Mouse (Mus musculus): ENCODE results near the gene Faap24. TPM values are rescaled to one million over a fixed set of nuclear protein-coding genes. Genes with fewer than 3 reads are reported as not detected.
A peak's percentile ranks its signal among the peaks of the same experiment; 100 is the strongest.

Gene Faap24
- polyA plus RNA-seq, 1 experiment from 2014 or later, result 22.0 TPM

DNA sequence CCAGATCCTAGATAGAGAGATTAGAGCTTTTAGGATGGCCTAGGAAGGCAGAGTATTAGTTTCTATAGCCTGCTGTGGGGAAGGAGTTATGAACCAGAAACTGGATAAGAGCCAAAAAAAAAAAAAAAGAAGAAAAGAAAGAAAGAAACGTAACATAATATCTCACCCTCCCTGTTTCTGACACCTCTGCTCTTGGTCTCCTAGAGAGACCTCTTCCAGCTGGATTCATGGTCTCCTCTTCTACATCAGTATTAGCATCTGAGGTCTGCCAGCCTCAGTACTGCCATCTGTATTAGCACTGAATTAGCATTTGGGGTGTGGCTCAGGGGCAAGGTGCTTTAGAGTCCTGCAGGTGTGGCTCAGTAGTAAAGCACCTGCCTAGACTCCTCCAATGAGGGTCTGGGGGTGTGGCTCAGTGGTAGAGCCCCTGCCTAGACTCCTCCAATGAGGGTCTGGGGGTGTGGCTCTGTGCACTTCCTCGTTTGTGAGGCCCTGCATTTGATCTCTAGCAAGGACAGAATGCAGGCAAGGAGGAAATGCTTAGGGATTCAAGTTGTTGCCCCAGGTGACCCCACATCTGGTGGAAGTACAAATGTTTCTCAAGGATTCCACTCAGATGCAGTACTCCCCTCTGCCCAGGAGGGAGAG, 13.8 kb downstream of the Faap24 start:
- no peak overlapping the region for H3K4me2 ChIP-seq (replicated peaks)
- H3K36me3 ChIP-seq, result peaks cover 9% of the 10 kb centered on the region; the same call in 1 of the 2 replicates
- H3K9ac ChIP-seq, result no peak overlapping the region
- H3K27me3 ChIP-seq (replicated peaks), result no peaks in the 10 kb centered on the region
- WGBS, result 20% methylated on average over 2 of the region's 2 CpGs
- no peak overlapping the region for H3K4me3 ChIP-seq (replicated peaks)
- no peaks in the 10 kb centered on the region for H3K9me3 ChIP-seq
- peak; percentile 92 for ATAC-seq
- H3K27ac ChIP-seq, result 0 out of 2 replicates have a peak overlapping the region, but pooled peaks have one; percentile 32
- 0 out of 2 replicates have a peak, but pooled peaks cover 6% of the 10 kb centered on the region for H3K4me1 ChIP-seq (replicated peaks)

DNA sequence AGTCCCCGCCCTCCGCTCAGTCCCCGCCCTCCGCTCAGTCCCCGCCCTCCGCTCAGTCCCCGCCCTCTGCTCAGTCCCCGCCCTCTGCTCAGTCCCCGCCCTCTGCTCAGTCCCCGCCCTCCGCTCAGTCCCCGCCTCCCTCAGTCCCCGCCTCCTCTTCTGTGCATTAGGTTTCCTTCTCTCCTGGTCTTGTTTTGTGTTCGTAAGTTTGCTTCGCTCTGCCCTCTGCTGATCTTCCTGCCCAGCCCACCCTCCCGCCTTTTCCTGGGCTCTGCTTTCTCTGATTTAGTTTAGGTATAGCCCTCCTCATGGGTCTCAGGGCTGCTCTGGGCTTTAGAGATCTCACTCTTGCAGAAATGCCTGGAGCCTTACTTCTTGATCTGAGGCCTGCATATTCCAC, 14.8 kb downstream of the Faap24 start:
- Histone ChIP-seq H3K4me1 (replicated peaks) (0 out of 2 replicates have a peak, but pooled peaks cover 6% of the 10 kb centered on the region), H3K27ac (peak overlapping the region; percentile 32; the same call in 1 of the 2 replicates), H3K36me3 (peaks cover 9% of the 10 kb centered on the region; the same call in 1 of the 2 replicates), H3K4me3 (replicated peaks) (no peak overlapping the region), H3K4me2 (replicated peaks) (no peak overlapping the region), H3K9ac (no peak overlapping the region), H3K9me3 (no peaks in the 10 kb centered on the region), H3K27me3 (replicated peaks) (no peaks in the 10 kb centered on the region)
- 53% methylated on average over 15 of the region's 16 CpGs for WGBS
- peak; percentile 5; the same call in 1 of the 2 replicates for ATAC-seq

DNA sequence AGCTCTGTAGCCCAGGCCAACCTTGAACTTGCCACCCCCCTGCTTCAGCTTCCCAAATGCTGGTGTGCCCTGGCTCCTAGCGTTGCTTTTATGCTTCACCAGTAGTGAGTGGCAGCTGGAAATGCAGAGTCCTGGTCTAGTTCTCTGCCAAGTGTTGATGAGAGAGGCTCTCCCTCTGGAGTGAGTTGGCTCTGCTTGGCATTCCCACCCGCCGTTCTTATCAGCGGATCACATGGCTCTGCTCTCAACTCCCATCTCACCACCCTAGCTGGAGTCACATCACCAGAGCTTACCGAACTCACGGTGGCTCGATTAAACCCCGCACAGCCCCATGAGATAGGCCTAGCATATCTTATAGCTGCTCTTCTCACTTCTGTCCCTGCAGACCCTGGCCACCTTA, 16.3 kb downstream of the Faap24 start:
- no peak for ATAC-seq
- no peaks in the 10 kb centered on the region for H3K27me3 ChIP-seq (replicated peaks)
- no peaks in the 10 kb centered on the region for H3K9me3 ChIP-seq
- 0 out of 2 replicates have a peak, but pooled peaks cover 6% of the 10 kb centered on the region for H3K4me1 ChIP-seq (replicated peaks)
- no peak overlapping the region for H3K4me2 ChIP-seq (replicated peaks)
- H3K36me3 ChIP-seq, result peaks cover 3% of the 10 kb centered on the region; the same call in 1 of the 2 replicates
- H3K27ac ChIP-seq, result 0 out of 2 replicates have a peak overlapping the region, but pooled peaks have one; percentile 22
- H3K4me3 ChIP-seq (replicated peaks), result no peak overlapping the region
- WGBS, result 89% methylated on average over 8 of the region's 8 CpGs
- H3K9ac ChIP-seq, result no peak overlapping the region

DNA sequence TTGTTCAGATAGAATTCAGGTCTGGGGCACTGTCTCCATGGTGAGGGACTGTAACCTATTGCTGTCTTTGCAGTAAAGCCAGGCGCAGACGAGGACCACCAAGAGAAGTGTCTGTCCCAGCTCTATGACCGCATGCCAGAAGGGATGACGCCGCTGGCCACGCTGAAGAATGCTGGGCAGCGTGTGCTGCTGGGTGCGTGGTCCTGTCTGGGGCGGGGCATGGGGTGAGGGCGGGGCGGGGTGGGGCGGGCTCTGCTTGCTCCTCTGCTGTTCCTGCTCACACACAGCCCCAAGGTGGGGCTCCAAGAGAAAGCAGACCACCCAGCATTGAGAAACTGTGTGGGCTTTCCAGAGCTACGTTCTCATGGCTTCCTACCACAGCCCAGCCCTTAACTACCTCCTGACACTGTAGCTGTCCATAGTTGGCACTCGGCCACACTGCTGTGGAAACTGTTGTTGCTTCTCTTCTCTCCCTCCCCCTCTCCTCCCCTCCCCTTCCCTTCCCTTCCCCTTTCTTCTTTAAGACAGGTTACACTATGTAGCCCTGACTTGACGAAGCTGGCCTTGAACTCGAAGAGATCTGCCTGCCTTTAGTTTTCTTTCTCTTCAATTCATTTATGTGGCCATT, 17.0 kb downstream of the Faap24 start:
- 34% methylated on average over 16 of the region's 16 CpGs for WGBS
- peak overlapping the region; percentile 32 for H3K4me2 ChIP-seq (replicated peaks)
- no peak overlapping the region for H3K27ac ChIP-seq
- no peak overlapping the region for H3K9ac ChIP-seq
- peak; percentile 24; the same call in 1 of the 2 replicates for ATAC-seq
- H3K9me3 ChIP-seq, result no peaks in the 10 kb centered on the region
- no peaks in the 10 kb centered on the region for H3K27me3 ChIP-seq (replicated peaks)
- H3K4me3 ChIP-seq (replicated peaks), result no peak overlapping the region
- H3K36me3 ChIP-seq, result no peaks in the 10 kb centered on the region; the same call in 1 of the 2 replicates
- H3K4me1 ChIP-seq (replicated peaks), result 0 out of 2 replicates have a peak, but pooled peaks cover 6% of the 10 kb centered on the region

DNA sequence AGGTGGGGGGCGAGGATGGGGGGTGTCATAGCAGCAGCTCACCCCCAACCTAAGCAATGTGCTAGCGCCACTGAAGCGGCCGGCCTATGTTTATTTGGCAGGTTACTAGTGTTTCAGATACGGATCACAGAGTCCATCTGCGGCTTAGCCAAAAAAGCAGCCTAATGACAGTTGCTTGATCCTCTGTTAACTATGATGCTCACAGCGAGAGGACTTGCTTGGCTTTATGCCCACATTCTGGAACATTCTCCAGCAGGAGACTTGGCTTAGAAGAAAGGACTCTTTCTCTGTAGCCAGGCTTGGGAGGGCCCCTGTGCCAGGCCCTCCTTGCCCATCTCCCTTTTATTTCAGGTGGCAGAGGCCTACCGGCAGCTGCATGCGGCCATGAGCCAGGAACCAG, 20.0 kb downstream of the Faap24 start:
- H3K4me2 ChIP-seq (replicated peaks), result no peak overlapping the region
- no peaks in the 10 kb centered on the region for H3K36me3 ChIP-seq
- H3K9ac ChIP-seq, result no peak overlapping the region
- H3K4me1 ChIP-seq (replicated peaks), result peaks cover 6% of the 10 kb centered on the region; the same call in 1 of the 2 replicates
- WGBS, result 78% methylated on average over 9 of the region's 9 CpGs
- H3K27ac ChIP-seq, result no peak overlapping the region
- H3K4me3 ChIP-seq (replicated peaks), result no peak overlapping the region
- no peaks in the 10 kb centered on the region for H3K9me3 ChIP-seq
- no peak for ATAC-seq
- H3K27me3 ChIP-seq (replicated peaks), result no peaks in the 10 kb centered on the region

DNA sequence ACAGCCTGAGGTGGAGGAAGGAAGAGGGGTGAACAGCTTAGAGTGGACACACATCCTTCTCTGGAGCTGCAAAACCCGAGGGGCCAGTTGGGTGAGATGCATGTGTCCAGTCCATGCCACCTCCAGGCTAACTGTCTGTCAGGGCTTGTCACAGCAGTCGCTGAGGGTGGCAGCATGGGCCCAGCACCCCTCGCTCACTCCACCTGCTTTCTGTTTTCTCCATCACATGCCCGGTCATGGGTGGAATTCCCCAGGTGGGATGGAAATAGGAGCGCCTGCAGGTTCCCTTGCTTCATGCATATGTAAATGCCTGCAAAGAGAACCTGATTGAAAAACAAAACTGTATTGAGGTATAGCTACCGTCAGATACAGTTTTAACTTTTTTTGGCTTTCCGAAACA, 22.4 kb downstream of the Faap24 start:
- Histone ChIP-seq H3K27me3 (replicated peaks) (no peaks in the 10 kb centered on the region), H3K4me2 (replicated peaks) (peak overlapping the region; percentile 36; the same call in 1 of the 2 replicates), H3K4me3 (replicated peaks) (no peak overlapping the region), H3K4me1 (replicated peaks) (peaks cover 10% of the 10 kb centered on the region; the same call in 1 of the 2 replicates), H3K27ac (peak overlapping the region; percentile 86), H3K9ac (no peak overlapping the region), H3K9me3 (no peaks in the 10 kb centered on the region), H3K36me3 (no peaks in the 10 kb centered on the region)
- ATAC-seq, result no peak
- WGBS, result 83% methylated on average over 7 of the region's 7 CpGs

DNA sequence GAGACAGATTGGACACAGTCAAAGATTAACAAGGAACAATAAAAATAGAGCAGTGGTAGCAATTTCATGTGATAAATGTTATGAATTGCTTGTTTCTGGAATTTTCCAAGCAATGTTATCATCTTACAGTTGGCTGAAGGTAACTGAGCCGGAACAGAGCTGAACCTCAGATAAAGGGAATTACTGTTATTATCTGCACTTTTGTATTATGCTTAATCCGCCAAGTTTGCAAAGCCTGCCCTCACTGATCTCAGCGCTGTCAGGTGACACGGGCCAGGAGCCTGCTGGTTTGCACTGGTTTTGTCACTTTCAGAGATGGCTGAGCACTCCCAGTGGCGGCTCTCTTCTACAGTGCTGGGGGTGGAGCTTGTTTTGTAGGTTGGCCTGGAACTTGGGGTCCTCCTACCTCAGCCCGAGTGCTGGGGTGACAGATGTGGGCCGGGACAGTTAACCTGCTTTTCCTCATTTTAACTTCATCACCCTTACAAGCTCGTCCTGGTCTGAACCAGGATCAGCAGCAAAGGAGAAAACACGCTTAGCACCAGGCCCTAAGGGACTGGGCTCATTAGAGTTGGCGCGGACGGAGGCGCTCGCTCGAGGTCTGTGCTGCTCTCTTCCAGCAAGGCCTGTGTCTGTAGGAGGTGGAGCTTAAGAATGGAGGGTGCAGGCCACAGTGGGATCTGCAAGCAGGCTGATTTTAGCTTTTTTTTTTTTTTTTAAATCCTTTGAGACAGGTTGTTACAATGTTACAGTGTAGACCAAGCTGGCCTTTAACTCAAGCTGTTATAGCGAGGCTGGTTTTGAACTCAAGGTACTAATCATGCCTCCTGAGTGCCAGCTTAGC, 23.3 kb downstream of the Faap24 start:
- Histone ChIP-seq H3K9me3 (no peaks in the 10 kb centered on the region), H3K9ac (no peak overlapping the region), H3K36me3 (no peaks in the 10 kb centered on the region), H3K27ac (peak overlapping the region; percentile 93), H3K27me3 (replicated peaks) (no peaks in the 10 kb centered on the region), H3K4me3 (replicated peaks) (no peak overlapping the region), H3K4me2 (replicated peaks) (peak overlapping the region; percentile 36; the same call in 1 of the 2 replicates), H3K4me1 (replicated peaks) (peaks cover 7% of the 10 kb centered on the region; the same call in 1 of the 2 replicates)
- 47% methylated on average over 16 of the region's 16 CpGs for WGBS
- ATAC-seq, result peak; percentile 87

DNA sequence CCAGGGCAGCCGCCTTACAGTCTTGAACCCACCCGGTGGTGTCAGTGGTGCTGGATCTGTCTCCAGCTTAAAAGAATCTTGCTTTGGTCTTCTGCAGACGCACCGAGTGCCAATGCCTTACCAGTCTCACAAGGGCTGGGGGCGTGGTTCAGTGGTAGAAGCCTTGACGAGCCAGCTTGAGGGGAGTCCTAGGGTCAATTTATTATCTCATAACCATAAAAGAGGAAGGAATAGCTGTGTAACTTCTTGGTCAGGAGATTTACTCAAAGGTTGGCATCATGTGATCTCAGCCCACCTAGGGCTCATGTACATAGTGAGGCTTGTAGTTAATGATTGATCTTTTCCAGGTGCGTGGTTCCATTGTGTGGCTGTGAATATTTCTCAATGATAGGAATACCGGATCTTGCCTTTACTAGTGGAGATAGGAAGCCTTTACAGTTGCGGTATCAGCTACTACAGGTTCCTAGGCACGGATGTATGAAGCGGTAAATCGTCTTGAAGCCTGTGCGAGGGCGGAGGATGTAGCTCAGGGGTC, 24.1 kb downstream of the Faap24 start:
- H3K4me3 ChIP-seq (replicated peaks), result no peak overlapping the region
- peak overlapping the region; percentile 26; the same call in 1 of the 2 replicates for H3K4me2 ChIP-seq (replicated peaks)
- peaks cover 7% of the 10 kb centered on the region; the same call in 1 of the 2 replicates for H3K4me1 ChIP-seq (replicated peaks)
- H3K9ac ChIP-seq, result no peak overlapping the region
- peak overlapping the region; percentile 93 for H3K27ac ChIP-seq
- 63% methylated on average over 14 of the region's 14 CpGs for WGBS
- H3K9me3 ChIP-seq, result no peaks in the 10 kb centered on the region
- ATAC-seq, result peak; percentile 93
- no peaks in the 10 kb centered on the region for H3K36me3 ChIP-seq
- no peaks in the 10 kb centered on the region for H3K27me3 ChIP-seq (replicated peaks)

DNA sequence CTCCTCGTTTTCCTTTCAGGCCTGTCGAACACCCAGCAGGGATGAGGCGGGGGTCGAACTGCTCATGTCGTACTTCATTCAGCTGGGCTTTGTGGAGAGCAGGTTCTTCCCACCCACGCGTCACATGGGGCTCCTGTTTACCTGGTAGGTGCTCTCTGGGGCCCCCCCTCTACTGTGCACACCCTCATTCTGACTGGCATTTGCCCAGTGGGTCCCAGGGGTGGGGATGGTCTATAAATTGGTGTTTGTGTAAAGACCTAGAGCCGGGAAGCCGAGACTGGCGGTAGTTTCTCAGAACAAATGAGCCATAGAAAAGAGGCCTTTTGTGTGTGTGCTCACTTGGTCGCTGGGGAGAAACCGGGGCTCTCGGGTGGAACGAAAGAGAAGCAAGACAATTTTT, 25.5 kb downstream of the Faap24 start:
- ATAC-seq, result no peak
- peak overlapping the region; percentile 93 for H3K27ac ChIP-seq
- WGBS, result 55% methylated on average over 14 of the region's 14 CpGs

DNA sequence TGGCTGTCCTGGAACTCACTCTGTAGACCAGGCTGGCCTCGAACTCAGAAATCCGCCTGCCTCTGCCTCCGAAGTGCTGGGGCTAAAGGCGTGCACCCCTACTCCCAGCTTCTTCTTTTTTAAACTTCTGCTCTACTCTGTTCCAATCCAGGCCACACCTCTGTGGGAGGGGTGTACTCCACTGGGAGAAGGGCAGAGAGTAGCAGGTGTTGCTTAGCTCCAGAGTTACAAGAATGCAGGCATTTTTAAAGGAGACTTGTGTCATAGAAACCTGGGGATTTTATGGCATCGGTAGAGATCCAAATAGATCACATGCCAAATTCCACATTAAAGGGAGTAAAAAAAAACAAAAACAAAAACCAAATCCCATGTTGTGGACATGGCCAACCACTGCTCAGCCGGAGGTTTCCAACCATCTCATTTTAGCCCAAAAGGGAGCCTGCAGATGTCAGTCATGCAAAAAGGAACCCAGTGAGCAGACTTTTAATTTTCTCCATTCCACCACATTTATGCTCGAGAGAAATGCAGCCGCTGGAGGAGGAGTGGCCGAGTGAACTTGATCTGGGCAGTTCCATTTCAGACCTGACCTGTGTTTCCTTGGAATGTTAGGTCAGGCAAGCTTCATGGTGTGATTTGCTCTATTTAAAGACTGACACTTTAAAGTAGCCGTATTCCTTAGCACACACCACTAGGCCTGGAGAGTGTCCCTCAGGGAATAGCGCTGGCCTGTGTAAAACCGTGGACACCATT, 31.3 kb downstream of the Faap24 start:
- Histone ChIP-seq H3K27ac (no peak overlapping the region), H3K27me3 (replicated peaks) (no peaks in the 10 kb centered on the region), H3K9ac (no peak overlapping the region), H3K4me2 (replicated peaks) (no peak overlapping the region), H3K9me3 (no peaks in the 10 kb centered on the region), H3K4me1 (replicated peaks) (peaks cover 6% of the 10 kb centered on the region), H3K4me3 (replicated peaks) (no peak overlapping the region), H3K36me3 (peaks cover 6% of the 10 kb centered on the region)
- ATAC-seq, result 0 out of 2 replicates have a peak, but pooled peaks have one; percentile 27
- 72% methylated on average over 12 of the region's 12 CpGs for WGBS

More for the DNA sequence above, 25.5 kb downstream of the Faap24 start:
- peaks cover 5% of the 10 kb centered on the region; the same call in 1 of the 2 replicates for H3K36me3 ChIP-seq
- H3K4me1 ChIP-seq (replicated peaks), result peaks cover 7% of the 10 kb centered on the region; the same call in 1 of the 2 replicates
- H3K27me3 ChIP-seq (replicated peaks), result no peaks in the 10 kb centered on the region
- H3K9me3 ChIP-seq, result no peaks in the 10 kb centered on the region
- H3K9ac ChIP-seq, result no peak overlapping the region
- no peak overlapping the region for H3K4me3 ChIP-seq (replicated peaks)
- H3K4me2 ChIP-seq (replicated peaks), result no peak overlapping the region

DNA sequence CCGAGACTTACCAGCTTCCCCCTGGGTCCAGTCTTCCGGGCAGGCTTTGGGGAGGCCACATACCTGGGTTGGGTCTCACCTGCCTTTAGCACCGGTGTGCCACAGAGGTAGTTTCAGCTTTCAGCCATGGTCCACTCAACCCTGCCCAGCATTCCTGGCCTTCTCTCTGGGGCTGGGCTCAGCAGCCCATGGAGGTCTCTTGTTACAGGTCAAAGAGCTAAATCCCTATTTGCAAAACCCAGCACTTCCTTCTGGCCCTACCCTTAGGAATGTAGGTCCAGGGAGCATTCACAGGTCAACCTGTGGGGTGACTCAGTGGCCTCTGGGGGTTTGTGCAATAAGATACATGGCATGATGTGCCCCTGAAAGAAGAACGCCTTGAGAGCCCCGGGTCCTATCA, 33.8 kb downstream of the Faap24 start:
- H3K27ac ChIP-seq, result peak overlapping the region; percentile 4; the same call in 1 of the 2 replicates
- no peak overlapping the region for H3K9ac ChIP-seq
- H3K36me3 ChIP-seq, result peaks cover 6% of the 10 kb centered on the region
- 60% methylated on average over 5 of the region's 5 CpGs for WGBS
- peaks cover 6% of the 10 kb centered on the region for H3K4me1 ChIP-seq (replicated peaks)
- no peaks in the 10 kb centered on the region for H3K9me3 ChIP-seq
- no peaks in the 10 kb centered on the region for H3K27me3 ChIP-seq (replicated peaks)
- ATAC-seq, result peak; percentile 70
- no peak overlapping the region for H3K4me3 ChIP-seq (replicated peaks)
- H3K4me2 ChIP-seq (replicated peaks), result no peak overlapping the region

All from intestine, embryonic 15.5 days (tissue).